Mouse (Mus musculus) cerebellum, adult 2 months (tissue): ENCODE measurements around the gene Bora. TPM values are rescaled to one million over a fixed set of nuclear protein-coding genes. Genes with fewer than 3 reads are reported as not detected.

Experiments
- DNase-seq, 2 experiments: peaks; one replicate each; pipeline ENCODE4 v3.0.0; 2021
- H3K27ac ChIP-seq: fragments of 200-500 bp; 2 replicates; pipeline ENCODE4 v1.5.1; 2012; ENCODE audit warnings: low read length, control low read depth, inconsistent platforms; ENCODE audit not compliant: insufficient read depth
- H3K27me3 ChIP-seq: fragments of 200-500 bp; 2 replicates; pipeline ENCODE4 v1.6.1; 2012; ENCODE audit warnings: inconsistent platforms, mild to moderate bottlenecking, low read length, moderate library complexity; ENCODE audit not compliant: control insufficient read depth, insufficient read depth
- H3K4me1 ChIP-seq: fragments of 200-500 bp; 2 replicates; pipeline ENCODE4 v1.6.1; 2011; ENCODE audit warnings: low read length; ENCODE audit not compliant: control insufficient read depth, insufficient read depth
- H3K4me3 ChIP-seq: fragments of 200-500 bp; replicated peaks from 2 replicates; pipeline ENCODE3; 2011; ENCODE audit warnings: mild to moderate bottlenecking, low read depth, low read length, control low read depth; ENCODE audit not compliant: insufficient read depth
- CTCF ChIP-seq: fragments of 200-500 bp; IDR thresholded peaks from 2 replicates; pipeline ENCODE4 v1.5.1; 2011; ENCODE audit warnings: low read depth, mild to moderate bottlenecking, control low read depth, low read length, moderate library complexity, borderline replicate concordance; ENCODE audit not compliant: insufficient read depth
- POLR2A ChIP-seq: fragments of 200-500 bp; IDR thresholded peaks from 2 replicates; pipeline ENCODE4 v1.6.1; 2011; ENCODE audit warnings: low read length, control low read depth, borderline replicate concordance; ENCODE audit not compliant: insufficient read depth
- WGBS: fragments of 180-500 bp; shearing (Covaris S2); methylation state at CpG from one replicate; pipeline ENCODE4 v1.1.7; 2018; 5-methylcytosine and 5-hydroxymethylcytosine counted together
- polyA plus RNA-seq: library from polyadenylated mRNA; depleted of rRNA; stranded (reverse); fragments of >200 nt; gene quantifications from 2 replicates; pipeline ENCODE4 v1.2.3, GENCODE M21; 2012; rRNA removed

The Bora gene
- polyA plus RNA-seq, 1 experiment, result 4.3 TPM

DNA sequence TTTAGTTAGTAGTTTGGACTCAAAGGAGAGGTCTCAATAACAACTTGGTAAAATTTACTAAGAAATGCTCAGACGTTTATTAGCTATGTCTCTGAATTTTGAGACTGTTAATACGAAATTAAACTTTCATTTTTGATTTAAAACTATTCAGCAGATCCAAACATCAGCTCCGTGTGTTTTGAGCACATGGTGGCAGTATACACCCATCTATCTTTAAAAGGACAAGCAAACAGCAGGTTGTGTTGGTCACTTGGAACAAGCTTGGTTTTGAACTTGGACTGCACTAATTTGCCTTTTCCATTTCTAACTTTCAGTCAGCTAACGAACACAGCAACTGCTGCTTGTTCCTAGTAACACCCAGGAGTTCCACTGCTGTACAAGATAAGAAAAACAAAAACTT, 71.6 kb downstream of the Bora start:
- Histone ChIP-seq H3K27ac (no peak overlapping the region), H3K4me3 (no peak overlapping the region), H3K4me1 (no peaks in the 10 kb centered on the region), H3K27me3 (no peaks in the 10 kb centered on the region)
- WGBS, result 80% methylated on average over 4 of the region's 4 CpGs
- DNase-seq, result no peak
- TF ChIP-seq POLR2A (no peak), CTCF (no peak)

DNA sequence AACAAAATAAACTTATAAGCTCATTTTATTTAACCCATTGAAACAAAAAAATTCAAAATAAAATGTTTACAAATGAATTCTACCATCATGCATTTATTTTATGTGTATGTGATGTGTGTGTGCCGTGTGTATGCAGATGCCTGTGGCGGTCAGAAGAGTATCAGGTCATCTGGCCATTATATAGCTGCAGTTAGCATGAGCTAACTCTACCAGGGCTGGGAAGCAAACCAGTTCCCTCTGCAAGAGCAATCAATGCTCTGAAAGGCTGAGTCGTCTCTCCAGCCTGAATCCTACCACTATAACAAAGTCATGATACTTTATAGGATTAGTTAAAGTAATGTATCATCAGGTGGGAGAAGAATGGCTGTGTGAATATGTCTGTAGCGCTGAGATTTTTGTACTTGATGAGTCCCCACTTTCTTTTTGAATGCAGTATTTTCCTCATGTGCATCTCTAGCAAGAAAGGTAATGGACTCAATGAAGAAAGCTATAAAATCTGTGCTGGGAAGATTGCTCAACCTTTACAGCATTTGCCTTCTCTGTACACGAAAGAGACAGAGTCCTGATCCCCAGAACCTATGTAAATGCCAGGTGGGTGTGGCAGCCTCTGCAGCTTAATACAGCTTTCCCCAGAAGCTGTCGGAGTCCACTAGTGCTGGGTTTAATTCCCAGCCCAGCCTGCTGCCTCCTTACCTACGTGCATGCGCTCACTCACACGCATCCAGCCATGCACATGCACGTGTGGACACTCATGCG, 75.7 kb downstream of the Bora start:
- DNase-seq, result no peak
- TF ChIP-seq POLR2A, result no peak
- TF ChIP-seq CTCF, result no peak
- no peak overlapping the region for H3K27ac ChIP-seq
- no peak overlapping the region for H3K4me3 ChIP-seq
- 90% methylated on average over 11 of the region's 11 CpGs for WGBS
- no peaks in the 10 kb centered on the region for H3K27me3 ChIP-seq
- no peaks in the 10 kb centered on the region for H3K4me1 ChIP-seq

DNA sequence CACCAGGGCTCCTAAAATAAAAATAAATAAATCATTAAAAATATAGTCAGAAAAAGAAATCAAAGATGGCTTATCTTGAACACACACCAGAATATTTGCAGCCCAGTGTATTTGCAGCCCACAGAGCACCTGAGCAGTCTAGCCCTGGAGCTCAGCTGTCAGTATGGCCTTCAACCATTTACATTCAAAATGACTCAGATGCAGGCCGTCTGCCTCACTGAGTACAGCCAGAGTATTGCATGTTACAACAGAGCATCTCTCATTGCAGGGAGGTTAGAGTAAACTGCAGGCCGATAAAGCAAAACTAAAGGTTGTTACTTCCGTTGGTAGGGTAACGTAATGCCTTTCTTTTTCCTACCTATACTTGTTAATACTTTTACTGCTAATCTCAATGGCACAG, 78.1 kb downstream of the Bora start:
- Histone ChIP-seq H3K27ac (no peak overlapping the region), H3K4me1 (no peaks in the 10 kb centered on the region), H3K27me3 (no peaks in the 10 kb centered on the region), H3K4me3 (no peak overlapping the region)
- WGBS, result 88% methylated on average over 4 of the region's 4 CpGs
- no peak for DNase-seq
- no peak for TF ChIP-seq CTCF
- no peak for TF ChIP-seq POLR2A

Other genes starting within 250 kb of the Bora start
- gene Rpl36a-ps1, start 51.9 kb upstream of the Bora start, polyA plus RNA-seq, result 1.2 and 1.8 TPM in 2 replicates
- 57.7 and 60.9 TPM in 2 replicates for gene Mzt1, start 88 bp upstream of the Bora start, polyA plus RNA-seq
- 6.5 and 7.3 TPM in 2 replicates for gene Pibf1, start 53.2 kb downstream of the Bora start, polyA plus RNA-seq
- gene Dis3, start 53.5 kb downstream of the Bora start, polyA plus RNA-seq, result 12.8 and 14.8 TPM in 2 replicates